21 mouse cellular contexts compared by ENCODE assay signal in the genomic region with DNA sequence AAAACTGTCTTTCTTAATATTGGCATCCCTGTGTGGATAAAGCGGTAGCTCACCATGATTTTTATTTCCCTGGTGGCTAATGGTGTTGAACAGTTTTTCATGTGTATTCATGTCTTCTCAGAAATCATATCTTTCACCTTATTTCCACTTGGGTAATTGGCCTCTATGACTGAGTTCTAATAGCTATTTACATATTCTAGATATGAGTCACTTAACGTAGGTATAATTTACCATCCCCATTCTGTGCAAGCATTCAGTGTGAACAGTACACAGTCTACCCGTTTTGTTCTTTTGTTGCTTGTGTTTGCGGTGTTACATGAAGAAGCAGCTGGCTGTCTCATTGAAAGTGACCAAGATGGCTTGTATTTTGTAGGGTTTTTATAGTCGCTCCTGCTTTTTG. TPM values are rescaled to one million over a fixed set of nuclear protein-coding genes. Genes with fewer than 3 reads are reported as not detected.
"Had no signal": no experiment of that assay in that cellular context is flagged by ENCODE, and none has a peak within 500 bp of the region (broad histone marks: within the 10 kb centered on the region; RNA-seq: fewer than 3 reads in every experiment).

No protein-coding gene starts in this region.

- H3K36me3 ChIP-seq: heart, embryonic 13.5 days; heart, embryonic 15.5 days; hindbrain, embryonic 13.5 days; hindbrain, embryonic 15.5 days; intestine, embryonic 15.5 days; limb, embryonic 13.5 days; limb, embryonic 15.5 days; liver, embryonic 13.5 days; liver, embryonic 15.5 days had no signal

- DNase-seq: gastrocnemius, postnatal 14 days; gastrocnemius, postnatal 36 days; heart, adult 2 months; heart, postnatal 14 days; heart, postnatal 36 days; kidney, adult 18-20 months; left cerebral cortex, postnatal 4 days; liver, embryonic 13.5 days had no signal

- H3K4me2 ChIP-seq: heart, embryonic 11.5 days; heart, embryonic 13.5 days; heart, embryonic 15.5 days; hindbrain, embryonic 13.5 days; hindbrain, embryonic 15.5 days; intestine, embryonic 15.5 days; limb, embryonic 13.5 days; limb, embryonic 15.5 days; liver, embryonic 13.5 days; liver, embryonic 15.5 days had no signal

- H3K9ac ChIP-seq: heart, embryonic 13.5 days; heart, embryonic 15.5 days; hindbrain, embryonic 13.5 days; hindbrain, embryonic 15.5 days; intestine, embryonic 15.5 days; limb, embryonic 13.5 days; limb, embryonic 15.5 days; liver, embryonic 13.5 days; liver, embryonic 15.5 days had no signal

- ATAC-seq: hindbrain, postnatal 0 days; intestine, embryonic 15.5 days; intestine, postnatal 0 days had no signal

- H3K9me3 ChIP-seq: heart, embryonic 13.5 days; heart, embryonic 15.5 days; hindbrain, embryonic 13.5 days; hindbrain, embryonic 15.5 days; intestine, embryonic 15.5 days; limb, embryonic 13.5 days; limb, embryonic 15.5 days; liver, embryonic 13.5 days; liver, embryonic 15.5 days had no signal

- H3K4me3 ChIP-seq: heart, adult 2 months; heart, embryonic 13.5 days; heart, embryonic 15.5 days; hindbrain, embryonic 13.5 days; hindbrain, embryonic 15.5 days; intestine, embryonic 15.5 days; layer of hippocampus, adult 2 months; limb, embryonic 13.5 days; limb, embryonic 15.5 days; liver, embryonic 13.5 days; liver, embryonic 15.5 days had no signal

- H3K27ac ChIP-seq: heart, adult 2 months; heart, embryonic 13.5 days; heart, embryonic 15.5 days; hindbrain, embryonic 13.5 days; hindbrain, embryonic 15.5 days; hindbrain, postnatal 0 days; intestine, embryonic 15.5 days; layer of hippocampus, adult 2 months; limb, embryonic 13.5 days; limb, embryonic 15.5 days; liver, embryonic 13.5 days; liver, embryonic 15.5 days had no signal

- H3K27me3 ChIP-seq: heart, embryonic 13.5 days; heart, embryonic 15.5 days; hindbrain, embryonic 13.5 days; hindbrain, embryonic 15.5 days; intestine, embryonic 15.5 days; limb, embryonic 13.5 days; limb, embryonic 15.5 days; liver, embryonic 13.5 days; liver, embryonic 15.5 days had no signal

- H3K4me1 ChIP-seq: heart, embryonic 15.5 days; hindbrain, embryonic 13.5 days; hindbrain, embryonic 15.5 days; intestine, embryonic 15.5 days; limb, embryonic 13.5 days; limb, embryonic 15.5 days; liver, embryonic 13.5 days; liver, embryonic 15.5 days had no signal

RNA-seq across cellular contexts. Expression of gene Arhgap20, which starts 14.1 kb away (rescaled TPM):
- total RNA-seq: hematopoietic stem cell, adult 5-6 weeks had no signal
